Mouse (Mus musculus) liver, postnatal 0 days (tissue): Measurements from ENCODE around the gene Aqp1.

ENCODE experiments used
- CTCF ChIP-seq: sonication (generic); IDR thresholded peaks from 2 replicates; pipeline ENCODE4 v1.5.1; 2016; ENCODE audit warnings: antibody characterized with exemption, low read depth
- EP300 ChIP-seq: IDR thresholded peaks from 2 replicates; pipeline ENCODE4 v1.6.1; 2016; ENCODE audit warnings: antibody characterized with exemption, low read depth, mild to moderate bottlenecking

GRCm38 (mm10) chr6:55346491-55346890 is 10.3 kb downstream of the Aqp1 start:
- TF ChIP-seq CTCF (no peak), EP300 (no peak)
